Mouse (Mus musculus): ENCODE data around the gene Man1a2. TPM values are rescaled to one million over a fixed set of nuclear protein-coding genes. Genes with fewer than 3 reads are reported as not detected.

Man1a2 gene
- polyA plus RNA-seq, 1 experiment, result 33.7 TPM

DNA sequence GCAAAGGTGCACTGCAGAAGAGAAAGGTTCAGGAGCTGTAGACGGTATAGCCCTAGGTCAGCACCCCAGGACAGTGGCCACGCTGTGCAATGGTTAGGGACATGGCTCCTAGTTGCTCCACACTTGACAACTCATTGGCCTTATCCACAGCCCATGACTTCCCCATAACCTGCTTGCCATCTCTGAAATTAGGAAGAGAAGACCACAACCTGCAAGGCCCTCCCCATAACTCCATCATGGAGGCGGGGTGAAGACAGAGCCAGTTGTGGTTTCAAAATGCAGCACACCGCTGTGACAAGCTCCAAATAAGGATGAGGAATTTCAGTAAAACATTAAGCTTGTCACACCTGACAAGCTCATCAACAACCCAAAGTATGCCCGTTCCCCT, 169.6 kb downstream of the Man1a2 start:
- DNase-seq (ENCODE audit: extremely low spot score in 1 of 2, low spot score in 1 of 2), result no peak

DNA sequence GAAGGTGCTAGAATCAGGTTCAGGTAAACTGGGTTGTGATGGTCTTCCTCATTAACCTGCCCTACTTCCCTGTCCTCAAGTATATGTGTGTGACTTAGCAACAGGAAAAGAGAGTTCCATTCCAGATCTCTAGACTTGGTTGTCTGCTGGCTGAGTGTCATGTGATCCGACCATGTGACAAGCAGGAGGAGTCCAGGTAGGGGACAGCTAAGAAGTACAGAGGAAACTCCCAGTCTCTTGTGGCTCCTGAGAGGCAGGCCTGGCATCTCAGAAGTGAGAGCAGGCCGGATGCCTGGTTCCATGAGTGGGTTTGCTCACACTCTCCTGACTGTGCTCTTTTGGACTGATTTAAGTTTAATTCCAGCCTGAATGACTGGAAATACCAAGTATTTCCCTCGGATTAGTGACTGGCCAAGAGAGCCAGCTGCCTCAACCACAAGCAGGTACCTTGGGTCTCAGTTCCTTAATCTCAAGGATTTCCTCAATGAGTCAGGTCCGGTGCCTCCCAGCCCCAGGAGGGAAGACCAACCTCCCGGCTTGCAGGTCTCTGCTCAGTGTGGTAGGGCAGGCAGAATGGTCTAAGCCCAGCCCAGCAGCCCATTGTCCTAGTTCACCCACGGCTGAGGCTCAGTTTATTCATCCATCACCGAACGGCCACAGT, 170.1 kb downstream of the Man1a2 start:
- no peak for DNase-seq (ENCODE audit: extremely low spot score in 1 of 2, low spot score in 1 of 2)

Other genes starting within 250 kb of the Man1a2 start
- gene Tent5c, start 196.2 kb downstream of the Man1a2 start, polyA plus RNA-seq (2012; rRNA removed), result 1.0 and 1.3 TPM in 2 replicates
- 0.10 and 0.11 TPM in 2 replicates for gene Vtcn1, start 140.0 kb upstream of the Man1a2 start, polyA plus RNA-seq (2012; rRNA removed)
- gene Trim45, start 236.7 kb upstream of the Man1a2 start, polyA plus RNA-seq (2012; rRNA removed), result 8.2 and 8.6 TPM in 2 replicates

Measured in frontal cortex, adult 2 months (tissue).